Mouse (Mus musculus) brain, embryonic 14.5 days (tissue): Measurements from ENCODE around the gene Myof.

Source experiments
- CTCF ChIP-seq: fragments of 200-500 bp; IDR thresholded peaks from 2 replicates; pipeline ENCODE4 v1.5.1; 2012; ENCODE audit warnings: inconsistent platforms, mild to moderate bottlenecking, moderate library complexity, borderline replicate concordance; ENCODE audit not compliant: insufficient read depth, insufficient read length; ENCODE audit errors: extremely low read depth
- POLR2A ChIP-seq: fragments of 200-500 bp; IDR thresholded peaks from 2 replicates; pipeline ENCODE4 v1.6.1; 2012; ENCODE audit warnings: mild to moderate bottlenecking, inconsistent platforms, borderline replicate concordance; ENCODE audit not compliant: poor library complexity, insufficient read depth, insufficient read length, severe bottlenecking; ENCODE audit errors: extremely low read depth

GRCm38 (mm10) chr19:37876605-37877245 lies 166.7 kb downstream of the Myof start:
- no peak for TF ChIP-seq CTCF
- no peak for TF ChIP-seq POLR2A
